Mouse (Mus musculus) liver, postnatal 0 days (tissue): ENCODE data around the gene Gcnt3.

ENCODE experiments used
- CTCF ChIP-seq: sonication (generic); IDR thresholded peaks from 2 replicates; pipeline ENCODE4 v1.5.1; 2016; ENCODE audit warnings: antibody characterized with exemption, low read depth
- EP300 ChIP-seq: IDR thresholded peaks from 2 replicates; pipeline ENCODE4 v1.6.1; 2016; ENCODE audit warnings: antibody characterized with exemption, low read depth, mild to moderate bottlenecking

GRCm38 (mm10) chr9:70037988-70038387, at the start of gene Gcnt3:
- no peak for TF ChIP-seq CTCF
- no peak for TF ChIP-seq EP300
